Mouse (Mus musculus) testis, adult 2 months (tissue): ENCODE results near the gene Tmem248.

ENCODE experiments used
- CTCF ChIP-seq: fragments of 200-500 bp; IDR thresholded peaks from 2 replicates; pipeline ENCODE4 v1.5.1; 2012; ENCODE audit warnings: low read depth, mild to moderate bottlenecking, inconsistent platforms, low read length, moderate library complexity; ENCODE audit not compliant: control insufficient read depth, insufficient read depth, insufficient replicate concordance
- POLR2A ChIP-seq: fragments of 200-500 bp; IDR thresholded peaks from 2 replicates; pipeline ENCODE4 v1.6.1; 2012; ENCODE audit warnings: low read depth, mild to moderate bottlenecking, inconsistent platforms, low read length, moderate library complexity; ENCODE audit not compliant: control insufficient read depth

- TF ChIP-seq CTCF (no peak), POLR2A (no peak)
Measured at GRCm38 (mm10) chr5:130187383-130187782, 29.5 kb upstream of the Tmem248 start.
